Mouse (Mus musculus): Measurements from ENCODE around the gene Creb3.

- TF ChIP-seq CTCF (IDR thresholded peaks at IDR 0.05; ENCODE audit: extremely low read depth, insufficient read length, insufficient replicate concordance, low read depth, low read length) = no peak
- no peak for TF ChIP-seq POLR2A (IDR thresholded peaks at IDR 0.05; ENCODE audit: low read depth, low read length)
These were observed 42.0 kb downstream of the Creb3 start for GRCm38 (mm10) chr4:43604099-43604498.
